Mouse (Mus musculus): Measurements from ENCODE around the gene Slc7a1. TPM values are rescaled to one million over a fixed set of nuclear protein-coding genes. Genes with fewer than 3 reads are reported as not detected.

The Slc7a1 gene
- polyA plus RNA-seq, 1 experiment from 2014 or later: 39.0 TPM

GRCm38 (mm10) chr5:148387820-148388219, 11.9 kb downstream of the Slc7a1 start:
- H3K27ac ChIP-seq (ENCODE audit: low read depth, low read length): no peak overlapping the region
- ATAC-seq: no peak
- no peak overlapping the region for H3K4me2 ChIP-seq (ENCODE audit: low read length)
- no peaks in the 10 kb centered on the region for H3K27me3 ChIP-seq (replicated peaks; ENCODE audit: control insufficient read depth, insufficient read depth, low read length)
- H3K9ac ChIP-seq (ENCODE audit: low read depth, low read length): no peak overlapping the region
- H3K9me3 ChIP-seq (ENCODE audit: control insufficient read depth, low read length): no peaks in the 10 kb centered on the region
- no peaks in the 10 kb centered on the region for H3K36me3 ChIP-seq (ENCODE audit: control insufficient read depth, insufficient read depth, low read length)
- 91% methylated on average over 2 of the region's 2 CpGs for WGBS
- H3K4me3 ChIP-seq (ENCODE audit: low read length): no peak overlapping the region
- peaks cover 4% of the 10 kb centered on the region for H3K4me1 ChIP-seq (ENCODE audit: control insufficient read depth, insufficient read depth, low read depth, low read length)

- Histone ChIP-seq H3K27ac (ENCODE audit: low read depth, low read length) (no peak overlapping the region), H3K9ac (ENCODE audit: low read depth, low read length) (no peak overlapping the region), H3K4me1 (ENCODE audit: control insufficient read depth, insufficient read depth, low read depth, low read length) (peaks cover 4% of the 10 kb centered on the region), H3K27me3 (replicated peaks; ENCODE audit: control insufficient read depth, insufficient read depth, low read length) (no peaks in the 10 kb centered on the region), H3K4me3 (ENCODE audit: low read length) (no peak overlapping the region), H3K9me3 (ENCODE audit: control insufficient read depth, low read length) (no peaks in the 10 kb centered on the region), H3K36me3 (ENCODE audit: control insufficient read depth, insufficient read depth, low read length) (no peaks in the 10 kb centered on the region), H3K4me2 (ENCODE audit: low read length) (no peak overlapping the region)
- ATAC-seq: no peak
- WGBS: 86% methylated on average over 9 of the region's 9 CpGs
These were observed 13.2 kb downstream of the Slc7a1 start for GRCm38 (mm10) chr5:148386471-148386870.

- H3K9me3 ChIP-seq (ENCODE audit: control insufficient read depth, low read length): no peaks in the 10 kb centered on the region
- H3K4me3 ChIP-seq (ENCODE audit: low read length): no peak overlapping the region
- H3K9ac ChIP-seq (ENCODE audit: low read depth, low read length): no peak overlapping the region
- H3K4me2 ChIP-seq (ENCODE audit: low read length): no peak overlapping the region; the same call in none of the 2 replicates
- no peak for ATAC-seq
- H3K36me3 ChIP-seq (ENCODE audit: control insufficient read depth, insufficient read depth, low read length): no peaks in the 10 kb centered on the region
- peaks cover 4% of the 10 kb centered on the region for H3K4me1 ChIP-seq (ENCODE audit: control insufficient read depth, insufficient read depth, low read depth, low read length)
- WGBS: 63% methylated on average over 9 of the region's 9 CpGs
- no peaks in the 10 kb centered on the region for H3K27me3 ChIP-seq (replicated peaks; ENCODE audit: control insufficient read depth, insufficient read depth, low read length)
- no peak overlapping the region for H3K27ac ChIP-seq (ENCODE audit: low read depth, low read length)
These were observed 15.1 kb downstream of the Slc7a1 start for GRCm38 (mm10) chr5:148384501-148385055.

GRCm38 (mm10) chr5:148383841-148384500, 15.7 kb downstream of the Slc7a1 start:
- H3K4me1 ChIP-seq (ENCODE audit: control insufficient read depth, insufficient read depth, low read depth, low read length): peaks cover 4% of the 10 kb centered on the region
- WGBS: 54% methylated on average over 14 of the region's 14 CpGs
- no peaks in the 10 kb centered on the region for H3K27me3 ChIP-seq (replicated peaks; ENCODE audit: control insufficient read depth, insufficient read depth, low read length)
- H3K4me3 ChIP-seq (ENCODE audit: low read length): no peak overlapping the region
- H3K9ac ChIP-seq (ENCODE audit: low read depth, low read length): no peak overlapping the region
- H3K27ac ChIP-seq (ENCODE audit: low read depth, low read length): peak overlapping the region; percentile 15; the same call in 1 of the 2 replicates
- ATAC-seq: no peak
- no peak overlapping the region; the same call in 1 of the 2 replicates for H3K4me2 ChIP-seq (ENCODE audit: low read length)
- H3K9me3 ChIP-seq (ENCODE audit: control insufficient read depth, low read length): no peaks in the 10 kb centered on the region
- H3K36me3 ChIP-seq (ENCODE audit: control insufficient read depth, insufficient read depth, low read length): no peaks in the 10 kb centered on the region

- Histone ChIP-seq H3K4me3 (ENCODE audit: low read length) (no peak overlapping the region), H3K9ac (ENCODE audit: low read depth, low read length) (no peak overlapping the region), H3K9me3 (ENCODE audit: control insufficient read depth, low read length) (no peaks in the 10 kb centered on the region), H3K36me3 (ENCODE audit: control insufficient read depth, insufficient read depth, low read length) (no peaks in the 10 kb centered on the region), H3K27me3 (replicated peaks; ENCODE audit: control insufficient read depth, insufficient read depth, low read length) (no peaks in the 10 kb centered on the region), H3K4me1 (ENCODE audit: control insufficient read depth, insufficient read depth, low read depth, low read length) (peaks cover 4% of the 10 kb centered on the region), H3K27ac (ENCODE audit: low read depth, low read length) (no peak overlapping the region), H3K4me2 (ENCODE audit: low read length) (no peak overlapping the region)
- 56% methylated on average over 8 of the region's 8 CpGs for WGBS
- no peak for ATAC-seq
These were observed 18.6 kb downstream of the Slc7a1 start for GRCm38 (mm10) chr5:148381083-148381482.

GRCm38 (mm10) chr5:148380246-148380504, 19.5 kb downstream of the Slc7a1 start:
- Histone ChIP-seq H3K4me3 (ENCODE audit: low read length) (no peak overlapping the region), H3K4me1 (ENCODE audit: control insufficient read depth, insufficient read depth, low read depth, low read length) (peaks cover 4% of the 10 kb centered on the region), H3K4me2 (ENCODE audit: low read length) (no peak overlapping the region), H3K27ac (ENCODE audit: low read depth, low read length) (no peak overlapping the region), H3K9ac (ENCODE audit: low read depth, low read length) (no peak overlapping the region), H3K27me3 (replicated peaks; ENCODE audit: control insufficient read depth, insufficient read depth, low read length) (no peaks in the 10 kb centered on the region), H3K36me3 (ENCODE audit: control insufficient read depth, insufficient read depth, low read length) (no peaks in the 10 kb centered on the region), H3K9me3 (ENCODE audit: control insufficient read depth, low read length) (no peaks in the 10 kb centered on the region)
- ATAC-seq: no peak
- 96% methylated on average over 6 of the region's 6 CpGs for WGBS

- H3K4me3 ChIP-seq (ENCODE audit: low read length): no peak overlapping the region
- H3K27ac ChIP-seq (ENCODE audit: low read depth, low read length): no peak overlapping the region
- H3K9ac ChIP-seq (ENCODE audit: low read depth, low read length): no peak overlapping the region
- H3K36me3 ChIP-seq (ENCODE audit: control insufficient read depth, insufficient read depth, low read length): no peaks in the 10 kb centered on the region
- no peaks in the 10 kb centered on the region for H3K9me3 ChIP-seq (ENCODE audit: control insufficient read depth, low read length)
- WGBS: 86% methylated on average over 17 of the region's 17 CpGs
- no peak overlapping the region for H3K4me2 ChIP-seq (ENCODE audit: low read length)
- ATAC-seq: no peak
- peaks cover 2% of the 10 kb centered on the region for H3K4me1 ChIP-seq (ENCODE audit: control insufficient read depth, insufficient read depth, low read depth, low read length)
- H3K27me3 ChIP-seq (replicated peaks; ENCODE audit: control insufficient read depth, insufficient read depth, low read length): no peaks in the 10 kb centered on the region
These were observed 20.1 kb downstream of the Slc7a1 start for GRCm38 (mm10) chr5:148379455-148380245.

- no peak overlapping the region for H3K27ac ChIP-seq (ENCODE audit: low read depth, low read length)
- H3K27me3 ChIP-seq (replicated peaks; ENCODE audit: control insufficient read depth, insufficient read depth, low read length): no peaks in the 10 kb centered on the region
- H3K9ac ChIP-seq (ENCODE audit: low read depth, low read length): no peak overlapping the region
- H3K4me1 ChIP-seq (ENCODE audit: control insufficient read depth, insufficient read depth, low read depth, low read length): no peaks in the 10 kb centered on the region
- ATAC-seq: no peak
- H3K9me3 ChIP-seq (ENCODE audit: control insufficient read depth, low read length): no peaks in the 10 kb centered on the region
- H3K36me3 ChIP-seq (ENCODE audit: control insufficient read depth, insufficient read depth, low read length): no peaks in the 10 kb centered on the region
- WGBS: 88% methylated on average over 3 of the region's 3 CpGs
- no peak overlapping the region for H3K4me3 ChIP-seq (ENCODE audit: low read length)
- H3K4me2 ChIP-seq (ENCODE audit: low read length): no peak overlapping the region
These were observed 21.0 kb downstream of the Slc7a1 start for GRCm38 (mm10) chr5:148378707-148379106.

- no peak overlapping the region for H3K9ac ChIP-seq (ENCODE audit: low read depth, low read length)
- ATAC-seq: no peak
- no peaks in the 10 kb centered on the region for H3K4me1 ChIP-seq (ENCODE audit: control insufficient read depth, insufficient read depth, low read depth, low read length)
- H3K36me3 ChIP-seq (ENCODE audit: control insufficient read depth, insufficient read depth, low read length): no peaks in the 10 kb centered on the region
- no peaks in the 10 kb centered on the region for H3K9me3 ChIP-seq (ENCODE audit: control insufficient read depth, low read length)
- H3K27ac ChIP-seq (ENCODE audit: low read depth, low read length): no peak overlapping the region
- no peak overlapping the region for H3K4me2 ChIP-seq (ENCODE audit: low read length)
- H3K27me3 ChIP-seq (replicated peaks; ENCODE audit: control insufficient read depth, insufficient read depth, low read length): no peaks in the 10 kb centered on the region
- 91% methylated on average over 4 of the region's 4 CpGs for WGBS
- no peak overlapping the region for H3K4me3 ChIP-seq (ENCODE audit: low read length)
These were observed 21.5 kb downstream of the Slc7a1 start for GRCm38 (mm10) chr5:148378232-148378508.

All from hindbrain, embryonic 16.5 days (tissue).